Mouse (Mus musculus) erythroblast, embryonic 14.5 days (primary cell): ENCODE measurements around the gene Timm50. TPM values are rescaled to one million over a fixed set of nuclear protein-coding genes. Genes with fewer than 3 reads are reported as not detected.

Experiments
- H3K27me3 ChIP-seq: 2 replicates; pipeline ENCODE4 v1.6.1; 2012; ENCODE audit warnings: inconsistent platforms; ENCODE audit not compliant: control insufficient read depth
- H3K36me3 ChIP-seq: 2 replicates; pipeline ENCODE4 v1.6.1; 2012; ENCODE audit warnings: mild to moderate bottlenecking, inconsistent platforms; ENCODE audit not compliant: control insufficient read depth
- H3K4me1 ChIP-seq: 2 replicates; pipeline ENCODE4 v1.6.1; 2012; ENCODE audit warnings: inconsistent platforms; ENCODE audit not compliant: control insufficient read depth
- H3K4me3 ChIP-seq: replicated peaks from 2 replicates; pipeline ENCODE3; 2012; ENCODE audit warnings: moderate library complexity, mild to moderate bottlenecking, inconsistent platforms
- H3K9me3 ChIP-seq: 2 replicates; pipeline ENCODE4 v1.6.1; 2012; ENCODE audit warnings: low read length, inconsistent platforms, mixed read lengths; ENCODE audit not compliant: control insufficient read depth
- GATA1 ChIP-seq: IDR thresholded peaks from 2 replicates; pipeline ENCODE4 v1.6.1; 2012; ENCODE audit warnings: low read length, inconsistent platforms, mixed read lengths
- TAL1 ChIP-seq: IDR thresholded peaks from 3 replicates; pipeline ENCODE4 v1.6.1; 2012; ENCODE audit warnings: low read length, inconsistent platforms, mixed read lengths
- polyA plus RNA-seq: library from polyadenylated mRNA; stranded (reverse); fragments of >175 nt; gene quantifications from 2 replicates; pipeline ENCODE4 v1.2.3, GENCODE M21; 2012

Timm50 gene
- polyA plus RNA-seq, 1 experiment = 15.5 TPM

GRCm38 (mm10) chr7:28267129-28268041 is 44.5 kb downstream of the Timm50 start, which contains the start of gene Eid2:
Eid2 (plus strand) TSS chr7:28267881.
- no peaks in the 10 kb centered on the region for H3K36me3 ChIP-seq
- TF ChIP-seq TAL1 (no peak), GATA1 (no peak)
- H3K9me3 ChIP-seq = peaks cover 5% of the 10 kb centered on the region; the same call in 1 of the 2 replicates
- H3K27me3 ChIP-seq = peaks cover 31% of the 10 kb centered on the region
- peak within 1 kb of the TSS; percentile 65 for H3K4me3 ChIP-seq
- H3K4me1 ChIP-seq = peaks cover 12% of the 10 kb centered on the region

- Histone ChIP-seq H3K9me3 (peaks cover 2% of the 10 kb centered on the region; the same call in 1 of the 2 replicates), H3K36me3 (no peaks in the 10 kb centered on the region), H3K4me3 (no peak overlapping the region), H3K4me1 (peaks cover 12% of the 10 kb centered on the region), H3K27me3 (peaks cover 31% of the 10 kb centered on the region)
- TF ChIP-seq TAL1 = no peak
- no peak for TF ChIP-seq GATA1
These were observed 46.5 kb downstream of the Timm50 start for GRCm38 (mm10) chr7:28265391-28265790.

DNA sequence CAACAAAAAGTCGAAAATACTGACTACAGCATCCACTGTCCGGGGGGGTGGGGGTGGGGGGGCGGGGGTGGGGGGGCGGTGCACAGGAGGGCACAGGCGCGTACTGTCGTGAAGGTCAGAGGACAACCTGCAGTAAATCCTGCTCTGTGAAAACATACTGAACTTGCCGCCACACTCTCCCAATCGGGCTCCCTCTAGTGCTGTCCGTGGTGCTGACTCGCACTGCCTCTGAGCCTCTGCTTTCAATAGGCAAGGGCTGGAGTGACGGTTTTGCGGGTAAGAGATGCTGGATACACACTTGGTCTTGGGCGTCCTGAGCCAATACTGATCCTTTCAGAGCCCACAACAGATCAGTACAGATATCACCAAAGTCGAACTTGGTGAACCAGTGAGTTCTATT is 48.1 kb downstream of the Timm50 start:
- Histone ChIP-seq H3K4me3 (no peak overlapping the region), H3K36me3 (no peaks in the 10 kb centered on the region), H3K9me3 (peaks cover 2% of the 10 kb centered on the region; the same call in 1 of the 2 replicates), H3K4me1 (peaks cover 11% of the 10 kb centered on the region), H3K27me3 (peaks cover 24% of the 10 kb centered on the region)
- TF ChIP-seq GATA1 (no peak), TAL1 (no peak)

DNA sequence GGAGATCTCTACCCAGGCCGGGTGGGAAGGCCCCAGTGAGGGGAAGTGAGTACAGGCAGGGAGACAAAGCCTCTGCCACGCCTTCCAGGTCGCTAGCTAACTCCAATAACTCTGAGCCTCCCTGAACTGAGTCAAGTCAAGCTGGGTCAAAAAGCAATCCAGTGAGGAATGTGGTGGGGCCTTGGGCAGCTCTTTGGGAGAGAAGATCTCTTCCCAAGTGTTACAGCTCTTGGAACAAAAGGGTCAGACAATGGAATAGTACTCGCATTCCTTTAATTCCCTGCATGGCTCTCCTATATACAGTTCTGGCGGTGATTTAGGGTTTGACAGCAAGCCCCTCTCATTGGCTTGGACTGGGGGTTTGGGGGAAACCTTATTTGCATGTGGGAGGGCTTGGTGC is 49.0 kb downstream of the Timm50 start:
- peaks cover 2% of the 10 kb centered on the region; the same call in 1 of the 2 replicates for H3K9me3 ChIP-seq
- no peaks in the 10 kb centered on the region for H3K36me3 ChIP-seq
- TF ChIP-seq GATA1 (no peak), TAL1 (no peak)
- no peak overlapping the region for H3K4me3 ChIP-seq
- H3K4me1 ChIP-seq = peaks cover 4% of the 10 kb centered on the region
- H3K27me3 ChIP-seq = peaks cover 15% of the 10 kb centered on the region

Other genes with a start within 250 kb of the Timm50 start
- not detected in 2 replicates for gene Fcgbp, start 240.8 kb downstream of the Timm50 start, polyA plus RNA-seq
- gene 9530053A07Rik, start 182.6 kb downstream of the Timm50 start, polyA plus RNA-seq = 0.01 TPM in 1 of 2 replicates, not detected in the other
- gene Fbl, start 142.4 kb downstream of the Timm50 start, polyA plus RNA-seq = 18.4 TPM in 2 replicates
- gene Dyrk1b, start 132.6 kb downstream of the Timm50 start, polyA plus RNA-seq = 14.1 and 15.9 TPM in 2 replicates
- 0.13 TPM in 1 of 2 replicates, not detected in the other for gene Eid2, start 44.2 kb downstream of the Timm50 start, polyA plus RNA-seq
- 0.60 and 0.94 TPM in 2 replicates for gene Eid2b, start 34.3 kb downstream of the Timm50 start, polyA plus RNA-seq
- gene Selenov, start 20.9 kb downstream of the Timm50 start, polyA plus RNA-seq = not detected in 2 replicates
- 0.01 TPM in 1 of 2 replicates, not detected in the other for gene Dll3, start 9.8 kb downstream of the Timm50 start, polyA plus RNA-seq
- gene Supt5, start 26.7 kb upstream of the Timm50 start, polyA plus RNA-seq = 8.3 and 10.6 TPM in 2 replicates
- 212 and 288 TPM in 2 replicates for gene Rps16, start 38.6 kb upstream of the Timm50 start, polyA plus RNA-seq
- gene Plekhg2, start 60.5 kb upstream of the Timm50 start, polyA plus RNA-seq = 0.45 and 0.53 TPM in 2 replicates
- gene Zfp36, start 68.2 kb upstream of the Timm50 start, polyA plus RNA-seq = 2.3 and 2.8 TPM in 2 replicates
- 2.2 and 2.5 TPM in 2 replicates for gene Med29, start 80.6 kb upstream of the Timm50 start, polyA plus RNA-seq
- 5.1 and 6.7 TPM in 2 replicates for gene Paf1, start 80.9 kb upstream of the Timm50 start, polyA plus RNA-seq
- gene Gmfg, start 125.4 kb upstream of the Timm50 start, polyA plus RNA-seq = 0.03 and 0.12 TPM in 2 replicates
- gene Lrfn1, start 139.9 kb upstream of the Timm50 start, polyA plus RNA-seq = 0.02 TPM in 2 replicates
- gene Ifnl2, start 198.4 kb upstream of the Timm50 start, polyA plus RNA-seq = not detected in 2 replicates
- gene Ifnl3, start 210.8 kb upstream of the Timm50 start, polyA plus RNA-seq = not detected in 2 replicates
- not detected in 2 replicates for gene Sycn, start 228.8 kb upstream of the Timm50 start, polyA plus RNA-seq
- gene Nccrp1, start 235.2 kb upstream of the Timm50 start, polyA plus RNA-seq = 0.05 and 0.09 TPM in 2 replicates